Mouse (Mus musculus): ENCODE measurements around the gene Cks1b.

GRCm38 (mm10) chr3:89437269-89437668 lies 19.1 kb upstream of the Cks1b start:
- TF ChIP-seq POLR2A (IDR thresholded peaks at IDR 0.05; ENCODE audit: borderline replicate concordance, extremely low read depth, insufficient read depth, insufficient read length, poor library complexity, severe bottlenecking) = no peak
- no peak for TF ChIP-seq CTCF (IDR thresholded peaks at IDR 0.05; ENCODE audit: borderline replicate concordance, extremely low read depth, insufficient read depth, insufficient read length)

All from brain, embryonic 14.5 days (tissue).